Mouse (Mus musculus) embryo, embryonic 10 days (tissue): ENCODE data around the gene Abcc12.
A peak's percentile ranks its signal among the peaks of the same experiment; 100 is the strongest.

Source experiments
- DNase-seq: peaks from one replicate; pipeline ENCODE4 v3.0.0-alpha.2; 2015; ENCODE audit warnings: low spot score

Abcc12 gene

DNA sequence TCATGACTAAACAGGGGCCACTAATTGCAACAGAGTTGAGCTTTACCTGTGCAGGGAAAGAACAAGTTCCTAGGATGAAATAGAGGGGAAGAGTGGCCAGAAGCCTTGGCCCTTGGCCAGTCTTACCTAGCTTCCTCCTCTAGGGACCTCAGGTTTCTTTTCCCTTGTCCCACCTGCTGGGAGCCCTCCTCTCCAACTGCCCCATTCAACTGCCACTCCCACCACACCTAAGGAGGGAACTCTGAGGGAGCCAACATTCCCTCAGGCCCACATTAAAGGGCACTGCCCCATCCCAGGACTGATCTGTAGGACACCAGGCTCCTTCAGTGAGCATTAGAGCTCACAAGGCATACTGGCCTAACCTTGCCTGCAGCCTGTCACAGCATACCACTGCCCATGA lies at the start of gene Abcc12:
TSS of gene Abcc12 (minus strand) at position 229 of the 400 bp plus-strand sequence.
- DNase-seq: no peak

DNA sequence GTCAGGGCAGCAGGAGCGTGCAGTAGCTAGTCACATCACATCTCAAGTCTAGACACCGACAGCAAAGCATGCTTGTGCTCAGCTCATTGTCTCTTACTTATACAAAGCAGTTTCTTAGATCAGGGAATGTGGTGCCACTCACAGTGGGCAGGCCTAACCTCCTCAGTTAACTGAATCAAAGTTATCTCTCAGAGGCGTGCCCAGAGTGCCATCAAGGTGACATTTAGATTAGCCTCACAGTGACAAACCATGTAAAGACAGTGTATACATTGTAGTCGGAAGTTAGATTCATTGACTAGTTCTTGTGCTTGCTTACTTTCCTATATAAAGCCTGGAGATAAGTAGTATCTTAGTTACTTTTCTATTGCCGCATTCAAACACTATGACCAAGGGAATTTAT lies 49.7 kb upstream of the Abcc12 start:
- no peak for DNase-seq

DNA sequence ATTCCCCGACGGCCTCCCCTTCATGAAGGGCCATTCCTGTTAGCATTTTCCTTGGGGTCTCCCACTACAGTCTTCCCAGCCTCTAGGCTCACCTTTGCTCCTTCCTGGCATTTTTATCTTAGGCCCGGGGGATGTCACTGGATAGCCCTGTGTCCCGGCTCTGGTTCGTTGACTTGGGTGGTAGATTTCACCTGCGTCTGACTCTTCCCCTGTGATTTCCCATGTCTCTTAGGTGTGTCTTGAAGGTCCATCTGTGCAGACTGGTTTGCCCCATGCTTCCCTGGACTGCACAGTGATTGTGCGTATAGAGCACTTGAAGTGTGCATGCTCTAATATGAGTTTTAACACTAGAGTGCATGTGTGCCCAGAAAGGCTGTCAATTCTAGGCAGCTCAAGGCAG lies 44.4 kb upstream of the Abcc12 start:
- DNase-seq: no peak

DNA sequence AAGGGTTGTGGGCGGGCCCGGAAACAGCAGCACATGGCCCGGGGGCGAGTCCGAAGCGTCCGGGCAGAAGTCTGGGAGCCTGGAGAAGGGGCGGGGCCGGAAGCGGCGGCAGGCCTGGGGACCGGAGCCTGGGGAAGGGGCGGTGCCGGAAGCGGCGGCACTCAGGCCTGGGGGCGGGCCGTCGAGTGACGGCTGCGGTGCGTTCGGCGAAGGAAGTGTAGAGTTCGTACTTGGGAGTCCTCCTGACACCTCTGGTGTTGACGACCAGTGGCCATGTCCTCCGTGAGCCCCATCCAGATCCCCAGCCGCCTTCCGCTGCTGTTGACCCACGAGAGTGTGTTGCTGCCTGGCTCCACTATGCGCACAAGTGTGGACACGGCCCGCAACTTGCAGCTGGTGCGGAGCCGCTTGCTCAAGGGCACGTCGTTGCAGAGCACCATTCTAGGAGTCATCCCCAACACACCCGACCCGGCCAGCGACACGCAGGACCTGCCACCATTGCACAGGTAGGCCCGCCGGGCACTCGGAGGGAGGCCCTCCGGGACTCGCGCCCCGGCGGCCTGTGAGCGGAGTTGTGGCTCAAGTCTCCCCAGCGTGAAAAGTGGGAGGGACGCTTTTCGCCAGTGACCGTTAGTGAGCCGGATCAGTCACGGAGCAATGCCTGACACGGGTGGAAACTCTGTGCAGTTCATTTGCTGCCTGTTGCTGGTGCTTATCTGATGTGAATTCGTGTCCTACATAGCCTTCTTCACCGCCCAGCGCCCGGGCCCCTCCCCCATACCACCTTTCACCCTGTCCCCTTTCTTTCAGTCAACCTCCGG lies 43.6 kb upstream of the Abcc12 start, which contains the start of gene Lonp2:
TSS of gene Lonp2 (plus strand) at position 133 of the 821 bp plus-strand sequence.
- peak; percentile 96 for DNase-seq

DNA sequence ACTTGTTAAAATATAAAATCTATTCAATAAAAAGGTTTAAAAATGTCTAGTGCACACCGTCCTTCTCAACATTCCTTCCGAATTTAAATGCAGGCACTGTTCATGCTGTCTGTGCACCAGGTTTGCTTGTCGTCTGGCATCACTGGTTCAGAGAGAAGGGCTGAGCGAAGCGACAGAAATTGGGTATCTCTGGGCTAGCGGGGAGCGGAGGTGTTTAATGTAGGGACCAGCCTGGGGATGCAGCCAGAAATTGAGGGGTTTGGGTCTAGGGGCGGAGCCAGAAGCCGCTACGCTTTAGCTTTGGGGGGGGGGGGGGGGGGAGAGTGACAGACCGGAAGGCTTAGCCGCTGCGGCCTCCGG lies 43.0 kb upstream of the Abcc12 start:
- no peak for DNase-seq

DNA sequence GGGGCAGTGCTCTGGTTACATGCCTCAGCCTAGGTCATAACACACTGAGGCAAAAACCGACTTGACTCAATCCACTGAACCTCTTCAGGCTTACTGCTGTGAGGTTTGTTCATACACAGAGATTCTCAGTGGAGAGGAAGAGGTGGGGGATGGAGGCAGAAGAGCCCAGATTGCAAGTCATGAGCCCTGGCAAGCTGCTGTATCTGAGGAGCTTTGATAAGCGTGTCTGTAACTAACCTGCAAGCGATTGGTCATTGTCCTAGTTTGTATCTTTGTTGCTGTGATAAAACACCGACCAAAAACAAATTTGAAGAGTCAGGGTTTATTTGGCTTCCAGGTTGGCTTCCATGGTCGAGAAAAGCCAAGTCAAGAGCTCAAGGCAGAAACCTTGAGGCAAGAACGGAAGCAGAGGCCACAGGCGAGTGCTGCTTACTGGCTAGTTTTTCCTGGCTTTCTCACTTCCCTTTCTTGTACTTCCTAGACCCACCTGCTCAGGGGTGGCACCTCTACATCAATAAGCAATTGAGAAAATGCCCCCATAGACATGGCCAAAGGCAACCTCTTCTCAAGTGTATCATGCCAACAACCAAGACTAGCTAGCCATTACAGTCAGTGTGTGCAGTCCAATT lies 37.4 kb upstream of the Abcc12 start:
- DNase-seq: no peak

DNA sequence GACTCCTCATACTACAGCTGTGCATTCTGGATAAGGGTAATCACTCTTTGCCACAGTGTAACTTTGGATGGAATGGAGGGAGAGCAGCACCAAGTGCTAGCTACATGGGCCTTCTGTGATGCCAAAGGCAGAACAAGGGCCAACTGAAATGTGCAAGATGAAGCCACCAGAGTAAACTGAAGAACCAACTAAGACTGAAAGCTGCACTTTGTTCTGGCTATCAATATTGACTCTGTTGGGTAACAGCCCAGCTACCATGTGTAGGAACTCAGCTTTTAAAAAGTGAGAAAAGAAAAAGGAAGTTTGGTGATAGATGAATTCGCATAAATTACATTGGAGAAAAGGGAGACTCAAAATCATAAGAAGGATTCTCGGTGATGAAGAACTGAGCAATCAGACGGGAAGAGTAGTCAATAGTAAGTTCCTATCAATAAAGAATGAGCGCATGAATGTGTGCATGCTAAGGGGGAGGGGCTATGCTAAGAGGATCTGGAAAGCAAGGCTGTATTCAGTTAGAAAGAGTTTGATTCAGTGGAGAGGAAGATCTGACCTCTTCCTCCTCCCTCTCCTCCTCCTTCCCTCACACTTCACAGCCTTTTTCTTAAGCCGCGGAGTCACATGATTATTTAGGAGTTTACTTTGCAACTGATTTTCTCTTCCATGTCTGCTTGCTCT lies 34.7 kb upstream of the Abcc12 start:
- DNase-seq: no peak

DNA sequence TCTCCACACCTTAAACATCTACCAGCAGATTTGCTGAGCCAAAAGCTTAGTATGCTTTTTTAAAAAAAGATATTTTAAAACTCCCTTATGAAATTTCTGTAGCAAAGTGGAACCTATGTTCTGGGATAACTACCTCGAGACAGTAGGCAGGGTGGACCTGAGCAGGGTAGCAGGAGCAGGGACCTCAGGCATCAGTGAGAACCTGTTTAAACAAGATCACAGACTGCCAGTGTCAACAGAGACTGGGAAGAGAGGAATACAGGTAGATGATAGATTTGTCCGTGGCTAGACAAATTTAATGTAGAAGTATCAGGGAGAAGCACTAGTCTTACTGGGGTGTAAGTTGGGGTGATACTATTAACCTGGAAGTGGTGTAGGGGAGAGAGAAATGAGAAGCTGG lies 33.3 kb upstream of the Abcc12 start:
- DNase-seq: no peak

DNA sequence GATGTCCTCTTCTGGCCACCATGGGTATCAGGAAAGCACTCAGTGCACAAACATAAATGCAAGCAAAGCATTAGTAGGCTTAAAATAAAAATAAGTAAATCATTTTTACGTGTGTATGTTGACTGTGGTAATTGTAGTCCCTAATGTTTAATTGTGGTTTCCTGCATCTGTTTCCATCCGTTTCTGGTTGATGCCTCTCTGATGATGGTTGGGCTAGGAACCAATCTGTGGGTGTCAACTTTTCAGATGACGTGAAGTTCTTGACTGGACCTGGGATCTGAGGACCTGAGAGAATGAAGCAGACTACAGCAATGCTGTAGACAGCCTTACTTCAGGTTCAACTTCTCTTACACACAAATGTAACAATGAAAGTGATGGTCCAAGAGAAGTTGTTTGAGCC lies 24.2 kb upstream of the Abcc12 start:
- DNase-seq: no peak

DNA sequence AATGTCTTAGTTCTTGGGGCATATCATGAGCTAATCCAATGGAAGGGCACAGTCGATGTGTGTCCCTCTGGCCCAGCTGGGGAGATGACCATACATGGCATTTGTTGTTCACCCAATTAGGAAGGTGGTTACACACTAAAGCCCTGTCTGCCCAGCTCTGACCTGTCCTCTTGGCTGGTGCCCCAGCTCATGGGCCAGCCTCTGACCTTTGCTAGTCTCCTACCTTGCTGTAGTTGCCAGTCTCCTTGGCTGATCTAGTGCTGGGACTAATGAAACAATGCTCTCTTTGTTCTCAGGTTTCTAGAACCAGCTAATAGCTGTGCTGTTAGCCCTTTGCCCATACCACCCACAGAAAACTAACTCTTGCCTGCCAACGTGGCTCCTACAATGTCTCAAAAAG lies 22.7 kb upstream of the Abcc12 start:
- DNase-seq: no peak

DNA sequence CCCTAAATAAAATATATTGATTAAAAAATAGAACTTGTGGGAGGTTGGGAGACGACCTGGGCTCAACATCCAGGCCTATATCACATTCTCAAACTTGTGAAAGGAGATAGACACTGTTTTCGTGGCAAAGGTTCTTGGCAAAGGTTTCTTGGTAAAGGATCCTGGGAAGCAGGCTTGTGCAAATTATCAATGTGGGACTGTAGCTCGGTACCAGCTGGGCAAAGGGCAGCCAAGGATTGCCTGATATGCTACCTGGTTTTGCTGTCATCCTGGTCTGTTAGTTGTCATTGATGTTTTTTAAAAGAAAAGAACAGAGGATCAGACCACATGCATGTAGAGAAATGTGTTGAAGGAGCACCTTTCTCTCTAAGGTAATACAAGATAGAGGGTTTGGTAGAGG lies 19.8 kb upstream of the Abcc12 start:
- DNase-seq: no peak

DNA sequence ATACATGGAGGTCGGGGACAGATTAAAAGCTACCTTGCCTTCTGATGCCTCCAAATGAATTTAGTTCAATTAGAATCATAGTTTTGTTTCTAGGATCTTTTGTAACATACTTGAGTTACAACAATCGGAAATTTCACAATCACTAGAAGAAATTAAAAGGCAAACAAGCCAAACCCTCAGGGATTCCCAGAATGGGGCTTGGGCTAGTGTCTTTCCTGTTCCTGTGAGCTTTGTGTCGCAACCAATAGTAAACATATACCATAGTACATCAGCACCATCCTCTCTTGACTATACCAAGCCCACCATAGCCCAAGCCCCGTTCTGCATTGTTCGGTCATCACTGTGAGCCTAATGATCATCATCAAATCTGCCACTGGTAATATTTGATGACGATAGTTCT lies 18.8 kb upstream of the Abcc12 start:
- no peak for DNase-seq

DNA sequence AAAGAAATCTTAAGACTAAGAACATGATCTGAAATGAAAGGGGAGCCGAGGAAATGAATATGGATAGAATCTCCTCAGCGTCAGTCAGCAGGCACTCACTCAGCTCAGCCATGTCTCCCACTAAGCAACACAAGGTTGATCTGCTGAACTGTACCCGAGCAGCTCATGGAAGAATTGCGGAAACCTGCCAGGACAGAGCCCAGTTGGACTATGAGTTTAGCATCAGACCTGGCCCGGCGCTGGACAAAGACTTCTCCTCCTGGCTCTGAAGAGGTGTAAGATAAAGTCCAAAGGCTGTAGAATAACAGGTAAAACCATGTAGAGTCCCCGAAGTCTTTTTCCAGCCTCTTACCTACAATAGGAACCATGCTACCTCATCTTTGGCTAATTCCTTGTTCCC lies 17.2 kb upstream of the Abcc12 start:
- DNase-seq: no peak

DNA sequence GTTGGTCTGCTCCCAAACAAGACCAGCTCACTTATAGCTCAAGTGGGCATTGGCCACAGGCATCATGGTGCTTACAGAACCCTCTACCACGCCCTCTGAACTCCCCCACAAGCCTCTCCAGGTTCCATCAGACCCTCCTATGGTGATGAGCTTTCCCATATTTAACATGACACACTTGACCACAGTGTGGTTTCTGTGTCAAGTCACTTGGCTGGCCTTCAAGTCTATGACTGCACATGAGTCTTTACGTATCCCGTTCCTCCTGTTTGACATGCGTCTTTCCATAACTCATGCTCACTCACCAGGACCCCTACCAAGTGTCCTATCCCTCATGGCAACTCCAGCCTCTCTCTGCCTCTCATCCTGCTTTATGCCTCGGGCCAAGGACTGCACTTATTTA lies 15.2 kb upstream of the Abcc12 start:
- no peak for DNase-seq

DNA sequence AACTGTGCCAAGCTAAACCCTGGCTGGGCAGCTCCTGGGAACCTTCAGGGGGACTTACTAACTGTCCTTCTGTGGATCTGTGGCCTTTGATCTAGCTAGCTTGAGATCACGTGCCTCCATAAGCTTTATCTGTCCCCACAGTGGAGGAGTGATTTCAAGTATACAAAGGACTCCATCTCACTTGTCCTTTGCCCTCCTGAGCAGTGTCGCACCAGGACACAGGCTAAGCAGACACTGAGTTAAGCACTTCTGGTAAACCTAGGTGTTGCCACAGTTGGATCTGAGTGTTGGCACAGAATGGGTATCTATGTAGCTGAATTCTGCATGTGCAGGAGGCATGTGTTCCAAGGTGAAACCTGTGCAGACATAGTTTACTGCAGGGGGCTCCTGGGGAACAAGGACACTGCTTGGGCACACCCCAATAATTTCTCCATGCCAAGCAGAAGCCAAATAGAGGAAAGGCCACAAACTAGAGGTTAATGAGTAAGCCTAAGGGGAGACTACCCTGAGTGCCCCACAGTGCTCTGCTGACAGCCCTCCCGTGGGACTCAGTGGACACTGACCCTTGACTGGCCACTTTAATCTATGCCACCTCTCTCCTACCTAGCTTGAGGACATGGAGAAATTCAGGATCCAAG lies 13.8 kb upstream of the Abcc12 start:
- DNase-seq: no peak

DNA sequence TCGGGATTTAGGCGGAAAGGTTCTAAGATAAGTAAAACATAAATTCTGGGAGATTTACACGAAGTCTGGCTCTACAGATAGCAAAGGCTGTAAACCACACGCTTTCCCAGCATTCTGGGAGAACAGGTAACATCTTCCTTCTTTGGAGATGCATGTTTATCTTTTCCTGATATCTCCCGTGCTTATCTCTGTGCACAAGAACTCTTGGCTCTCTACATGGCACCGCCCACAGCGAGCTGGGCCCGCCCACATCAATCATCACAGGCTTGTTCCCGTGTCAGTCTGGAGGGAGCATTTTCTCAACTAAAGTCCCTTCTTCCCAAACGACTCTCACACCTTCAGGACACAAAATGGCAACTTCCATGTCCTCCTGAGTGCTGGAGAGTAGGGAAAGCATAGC lies 12.6 kb upstream of the Abcc12 start:
- DNase-seq: no peak

DNA sequence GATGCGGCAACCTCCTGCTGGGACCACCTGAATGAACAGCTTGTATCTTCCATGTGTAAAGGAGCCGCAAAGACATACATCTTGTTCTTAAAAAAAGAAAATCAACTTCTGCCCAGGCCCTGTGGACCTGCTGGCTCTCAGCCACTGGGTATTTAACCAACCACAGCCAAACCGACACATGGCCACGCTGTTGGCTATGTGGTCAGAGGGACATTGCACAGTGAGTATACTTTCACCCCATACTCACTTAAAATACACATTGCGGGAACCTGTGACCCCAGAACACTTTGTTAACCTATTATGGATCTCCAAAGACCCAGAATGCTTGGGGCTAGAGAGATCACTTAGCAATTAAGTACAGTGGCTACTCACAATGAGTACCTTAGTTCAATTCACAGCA lies 7.9 kb upstream of the Abcc12 start:
- DNase-seq: no peak

DNA sequence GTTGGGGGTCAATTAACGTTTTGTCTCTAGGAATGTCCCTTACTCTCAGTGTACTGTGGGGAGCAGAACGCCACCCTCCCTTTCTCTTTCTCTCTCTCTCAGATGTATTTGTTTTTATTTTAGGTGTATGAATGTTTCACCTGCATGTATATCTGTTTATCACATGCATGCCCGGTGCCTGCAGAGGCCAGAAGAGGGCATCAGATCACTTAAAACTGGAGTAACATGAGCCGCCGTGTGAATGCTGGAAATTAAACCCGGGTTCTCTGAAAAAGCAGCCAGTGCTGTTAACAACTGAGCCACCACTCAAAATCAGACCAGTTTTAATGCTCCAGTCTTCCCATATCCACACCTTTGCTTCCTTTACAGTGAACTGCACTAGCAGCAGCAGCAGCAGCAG lies 6.2 kb upstream of the Abcc12 start:
- DNase-seq: peak; percentile 19

DNA sequence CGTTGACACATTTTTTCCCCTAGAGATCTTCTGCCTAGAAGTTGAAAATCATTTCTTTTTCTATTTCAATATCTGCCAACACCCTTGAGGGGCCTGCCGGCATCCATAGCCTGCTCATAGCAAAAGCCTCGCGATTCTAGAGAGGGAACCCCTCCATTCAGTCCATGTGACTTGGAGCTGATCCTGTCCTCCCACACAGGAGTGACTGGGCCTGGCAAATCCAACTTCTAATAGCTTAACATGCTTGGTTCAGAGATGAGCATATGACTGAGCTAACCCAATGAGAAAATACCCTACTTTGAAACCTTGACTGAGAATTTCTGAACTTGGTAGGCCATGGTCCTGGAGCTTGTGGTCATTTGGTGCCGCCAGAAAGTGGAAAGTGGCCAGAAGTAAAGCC lies 5.6 kb upstream of the Abcc12 start:
- no peak for DNase-seq

DNA sequence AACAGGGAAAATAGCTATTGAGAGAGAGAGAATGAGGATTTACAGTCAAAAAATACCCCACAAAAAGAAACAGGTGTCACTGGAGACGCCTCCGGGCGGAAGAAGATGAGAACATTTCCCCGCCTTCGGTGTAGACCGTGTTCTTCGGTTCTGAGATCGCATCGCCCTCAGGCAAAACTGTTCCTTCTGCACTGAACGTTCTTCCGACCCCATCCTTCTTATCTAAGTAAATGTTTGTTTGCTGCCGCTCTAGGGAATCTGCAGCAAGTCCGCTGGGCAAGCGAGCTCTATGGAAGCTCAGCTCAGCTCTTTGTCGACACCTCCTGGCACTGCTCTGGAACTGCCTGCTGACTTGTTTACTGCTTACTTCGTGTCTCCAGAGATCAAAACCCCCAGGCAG lies 5.0 kb upstream of the Abcc12 start:
- DNase-seq: peak; percentile 93

DNA sequence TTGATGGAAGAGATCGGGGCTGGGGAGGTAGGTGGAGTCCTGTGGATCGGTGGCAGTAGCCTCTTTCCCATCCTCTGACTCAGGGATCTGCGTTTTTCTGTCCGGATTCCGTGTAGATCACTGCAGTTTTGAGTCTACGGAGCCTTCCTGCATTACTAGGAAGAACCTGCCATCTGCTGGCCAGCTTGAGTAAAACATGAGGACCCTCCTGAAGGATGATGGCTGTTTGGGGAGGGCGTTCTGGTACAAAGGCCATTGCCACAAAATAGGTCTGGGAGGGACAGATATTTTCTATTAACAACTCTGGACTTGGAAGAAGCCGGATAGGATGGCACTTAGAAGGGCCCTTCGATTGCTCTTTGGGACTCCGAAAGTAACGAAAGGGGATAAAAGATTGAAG lies 4.6 kb upstream of the Abcc12 start:
- DNase-seq: peak; percentile 93

DNA sequence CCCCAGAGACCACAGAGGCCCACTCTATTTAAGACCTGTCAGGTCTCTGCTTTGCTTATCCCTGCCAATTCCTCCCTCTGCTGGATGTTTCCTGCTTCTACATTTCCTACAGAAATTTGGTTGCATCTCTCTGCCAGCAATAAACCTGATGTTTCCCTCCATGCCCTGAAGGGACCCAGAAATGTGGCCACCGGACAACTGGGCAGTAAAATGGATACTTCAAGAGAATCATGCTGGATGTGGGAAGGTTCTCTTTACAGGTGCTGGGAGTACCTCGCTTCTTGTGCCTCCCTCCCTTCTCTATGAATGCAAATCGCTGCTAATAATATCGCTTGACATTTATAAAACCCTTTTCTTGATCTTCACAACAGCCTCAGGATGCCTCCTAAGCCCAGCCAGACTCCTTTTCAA lies 1.4 kb upstream of the Abcc12 start:
- DNase-seq: peak; percentile 11

DNA sequence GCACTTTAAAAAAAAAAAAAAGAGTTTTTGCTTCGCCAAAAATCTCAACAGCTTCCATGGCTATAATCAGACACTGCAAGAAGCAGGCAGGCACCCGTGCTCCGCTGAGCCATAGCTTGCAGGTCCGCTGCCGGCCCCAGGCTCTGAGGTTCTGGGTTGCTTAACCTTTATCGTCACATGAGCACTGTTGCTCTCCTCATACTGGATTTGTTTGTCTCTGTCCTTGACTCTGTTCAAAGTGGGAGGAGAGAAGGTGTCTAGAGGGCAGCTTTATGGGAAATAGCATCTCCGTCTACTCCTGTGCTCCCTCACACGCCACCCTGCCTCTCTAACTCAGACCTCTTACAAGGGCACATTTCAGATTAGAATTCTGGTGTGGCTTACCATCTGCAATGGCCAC lies 1.8 kb downstream of the Abcc12 start:
- DNase-seq: no peak
